18 mouse cellular contexts compared by ENCODE assay signal in the genomic region with DNA sequence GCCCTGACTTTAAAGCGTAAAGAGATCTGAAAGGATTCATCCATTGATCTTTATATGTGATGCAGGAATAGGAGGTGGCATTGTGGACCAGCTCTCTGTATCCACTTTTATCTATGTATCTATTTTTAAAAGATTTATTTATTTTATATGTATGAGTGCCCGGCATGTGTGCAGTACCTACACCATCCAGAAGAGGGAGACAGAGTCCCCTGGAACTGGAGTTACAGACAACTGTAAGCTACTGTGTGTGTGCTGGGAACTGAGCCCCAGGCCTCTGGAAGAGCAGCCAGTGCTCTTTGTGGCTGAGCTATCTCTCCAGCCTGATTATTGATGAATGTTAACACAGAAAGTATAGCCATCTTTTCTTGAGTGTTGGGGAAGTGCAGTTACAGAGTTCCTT.
DNase-seq lines count a peak whose midpoint lies in the region; ATAC-seq and TF ChIP-seq lines count a peak whose summit lies in the region.
"Had no signal": no experiment of that assay in that cellular context is flagged by ENCODE, and none has a peak within 500 bp of the region (broad histone marks: within the 10 kb centered on the region; RNA-seq: fewer than 3 reads in every experiment).

No protein-coding gene starts in this region.

- TF ChIP-seq RAD21 in MEL (IDR thresholded peaks at IDR 0.05; ENCODE audit: low read depth, low read length): peak; percentile 11

- no peak for DNase-seq in heart, adult 2 months
- no peak for DNase-seq in heart, adult 11 months
- no peak for DNase-seq in lung, postnatal 0 days (ENCODE audit: low spot score)
- no peak for DNase-seq in lung, postnatal 36 days
- DNase-seq in MEL (ENCODE audit: low read depth, low spot score): peak; percentile 12
- DNase-seq in stomach, postnatal 0 days (ENCODE audit: low spot score): no peak
- no peak for DNase-seq in heart, adult 18-20 months
- no peak for DNase-seq in forebrain, embryonic 11.5 days (ENCODE audit: low spot score)
- DNase-seq: adrenal gland, adult 8-10 months; B cell, adult 2 months; kidney, postnatal 14 days; right cerebral cortex, postnatal 14 days; thymus, postnatal 14 days had no signal

- WGBS in heart, adult 2 months: 91% methylated on average over 2 of the region's 2 CpGs
- 92% methylated on average over 2 of the region's 2 CpGs for WGBS in lung, postnatal 0 days
- 89% methylated on average over 2 of the region's 2 CpGs for WGBS in stomach, postnatal 0 days
- WGBS in forebrain, embryonic 11.5 days: 96% methylated on average over 2 of the region's 2 CpGs

- no peak overlapping the region for H3K9ac ChIP-seq in heart, adult 2 months (ENCODE audit: low read depth, low read length)
- no peak overlapping the region for H3K9ac ChIP-seq in lung, postnatal 0 days (replicated peaks; ENCODE audit: low read depth)
- no peak overlapping the region for H3K9ac ChIP-seq in MEL (ENCODE audit: control insufficient read depth, low read depth, low read length, poor library complexity, severe bottlenecking)
- H3K9ac ChIP-seq in stomach, postnatal 0 days (ENCODE audit: low read length): no peak overlapping the region
- H3K9ac ChIP-seq in forebrain, embryonic 11.5 days (ENCODE audit: low read length): no peak overlapping the region
- H3K9ac ChIP-seq: embryonic facial prominence, embryonic 13.5 days; limb, embryonic 12.5 days had no signal

- no peaks in the 10 kb centered on the region for H3K9me3 ChIP-seq in lung, postnatal 0 days (ENCODE audit: low read length)
- H3K9me3 ChIP-seq in MEL (replicated peaks; ENCODE audit: insufficient read depth, low read length): no peaks in the 10 kb centered on the region
- no peaks in the 10 kb centered on the region for H3K9me3 ChIP-seq in stomach, postnatal 0 days (ENCODE audit: control insufficient read depth, low read length)
- H3K9me3 ChIP-seq in forebrain, embryonic 11.5 days (ENCODE audit: control insufficient read depth, low read length): no peaks in the 10 kb centered on the region
- H3K9me3 ChIP-seq: embryonic facial prominence, embryonic 13.5 days; heart, embryonic 10.5 days had no signal

- H3K27me3 ChIP-seq in heart, adult 2 months (ENCODE audit: control insufficient read depth, insufficient read depth, low read length): no peaks in the 10 kb centered on the region
- H3K27me3 ChIP-seq in lung, postnatal 0 days (replicated peaks; ENCODE audit: insufficient read depth, low read length): no peaks in the 10 kb centered on the region
- H3K27me3 ChIP-seq in MEL (ENCODE audit: control insufficient read depth in 1 of 2, insufficient read depth in 2 of 2, low read length in 2 of 2): no peaks in the 10 kb centered on the region; a peak in 1 of 4 replicates
- H3K27me3 ChIP-seq in stomach, postnatal 0 days (ENCODE audit: control insufficient read depth, insufficient read depth, low read length): no peaks in the 10 kb centered on the region
- H3K27me3 ChIP-seq in forebrain, embryonic 11.5 days (ENCODE audit: control insufficient read depth, insufficient read depth, low read length): no peaks in the 10 kb centered on the region
- H3K27me3 ChIP-seq: embryonic facial prominence, embryonic 13.5 days; limb, embryonic 12.5 days had no signal

- no peaks in the 10 kb centered on the region for H3K4me1 ChIP-seq in heart, adult 2 months (ENCODE audit: control insufficient read depth, insufficient read depth, low read length)
- H3K4me1 ChIP-seq in lung, postnatal 0 days (ENCODE audit: insufficient read depth, low read depth, low read length): no peaks in the 10 kb centered on the region
- no peaks in the 10 kb centered on the region for H3K4me1 ChIP-seq in MEL (ENCODE audit: control insufficient read depth in 1 of 2, insufficient read depth in 2 of 2, low read length in 2 of 2)
- H3K4me1 ChIP-seq in stomach, postnatal 0 days (replicated peaks; ENCODE audit: control insufficient read depth, insufficient read depth): no peaks in the 10 kb centered on the region
- H3K4me1 ChIP-seq in forebrain, embryonic 11.5 days (replicated peaks; ENCODE audit: control insufficient read depth, insufficient read depth, low read length): no peaks in the 10 kb centered on the region
- H3K4me1 ChIP-seq: embryonic facial prominence, embryonic 13.5 days; heart, embryonic 10.5 days; limb, embryonic 12.5 days; midbrain, embryonic 10.5 days had no signal

- no peak overlapping the region for H3K4me3 ChIP-seq in heart, adult 2 months
- H3K4me3 ChIP-seq in lung, postnatal 0 days (ENCODE audit: low read depth, low read length): no peak overlapping the region
- no peak overlapping the region for H3K4me3 ChIP-seq in MEL (ENCODE audit: control insufficient read depth in 1 of 2, insufficient read depth in 1 of 2, low read depth in 2 of 2, low read length in 2 of 2)
- no peak overlapping the region for H3K4me3 ChIP-seq in stomach, postnatal 0 days (ENCODE audit: low read depth, low read length)
- no peak overlapping the region for H3K4me3 ChIP-seq in forebrain, embryonic 11.5 days (ENCODE audit: low read depth, low read length)
- H3K4me3 ChIP-seq: embryonic facial prominence, embryonic 13.5 days; forebrain, embryonic 10.5 days; heart, embryonic 10.5 days; limb, embryonic 12.5 days; midbrain, embryonic 10.5 days had no signal

- TF ChIP-seq POLR2A in heart, adult 2 months (IDR thresholded peaks at IDR 0.05; ENCODE audit: insufficient read depth, low read depth, low read length): no peak
- TF ChIP-seq POLR2A in MEL (IDR thresholded peaks at IDR 0.05; ENCODE audit: control insufficient read depth in 1 of 2, insufficient read depth in 1 of 2, low read depth in 1 of 2, low read length in 2 of 2, poor library complexity in 1 of 2): no peak

- no peaks in the 10 kb centered on the region for H3K36me3 ChIP-seq in heart, adult 2 months (ENCODE audit: control insufficient read depth, insufficient read depth, low read length)
- H3K36me3 ChIP-seq in lung, postnatal 0 days (ENCODE audit: insufficient read depth, low read length): no peaks in the 10 kb centered on the region
- no peaks in the 10 kb centered on the region for H3K36me3 ChIP-seq in MEL (ENCODE audit: control insufficient read depth in 1 of 2, insufficient read depth in 2 of 2, low read length in 2 of 2)
- no peaks in the 10 kb centered on the region for H3K36me3 ChIP-seq in stomach, postnatal 0 days (ENCODE audit: control insufficient read depth, insufficient read depth, low read length)
- H3K36me3 ChIP-seq in forebrain, embryonic 11.5 days (ENCODE audit: control insufficient read depth, insufficient read depth, low read length): no peaks in the 10 kb centered on the region
- H3K36me3 ChIP-seq: embryonic facial prominence, embryonic 13.5 days; forebrain, embryonic 10.5 days; heart, embryonic 10.5 days; limb, embryonic 12.5 days; midbrain, embryonic 10.5 days had no signal

- H3K79me2 ChIP-seq in heart, adult 2 months (replicated peaks; ENCODE audit: control insufficient read depth, insufficient read depth, low read length): no peaks in the 10 kb centered on the region
- H3K79me2 ChIP-seq in MEL (ENCODE audit: control insufficient read depth, insufficient read depth, low read length, poor library complexity): no peaks in the 10 kb centered on the region

- no peak for TF ChIP-seq EP300 in heart, adult 2 months (IDR thresholded peaks at IDR 0.05; ENCODE audit: insufficient read depth, low read depth, low read length)
- TF ChIP-seq EP300 in lung, postnatal 0 days (IDR thresholded peaks at IDR 0.05): no peak
- TF ChIP-seq EP300 in MEL (IDR thresholded peaks at IDR 0.05; ENCODE audit: low read depth in 1 of 2, low read length in 2 of 2): no peak
- no peak for TF ChIP-seq EP300 in stomach, postnatal 0 days (optimal IDR thresholded peaks at IDR 0.05)

- peak; percentile 52 for TF ChIP-seq CTCF in heart, adult 2 months (IDR thresholded peaks at IDR 0.05)
- peak; percentile 36; the same call in 1 of the 2 replicates for TF ChIP-seq CTCF in lung, postnatal 0 days (IDR thresholded peaks at IDR 0.05)
- TF ChIP-seq CTCF in MEL (IDR thresholded peaks at IDR 0.05 in 2 of 3, conservative IDR thresholded peaks at IDR 0.05 in 1 of 3; ENCODE audit: control insufficient read depth in 1 of 3, insufficient read depth in 1 of 3, low read depth in 2 of 3, low read length in 3 of 3, poor library complexity in 1 of 3, severe bottlenecking in 1 of 3): peak; percentile 29 to 42 (median 32)
- peak; percentile 47 for TF ChIP-seq CTCF in stomach, postnatal 0 days (IDR thresholded peaks at IDR 0.05; ENCODE audit: low read depth)

- H3K4me2 ChIP-seq in lung, postnatal 0 days (replicated peaks; ENCODE audit: low read depth, low read length): no peak overlapping the region
- no peak overlapping the region for H3K4me2 ChIP-seq in stomach, postnatal 0 days (replicated peaks; ENCODE audit: low read depth)
- H3K4me2 ChIP-seq in forebrain, embryonic 11.5 days (ENCODE audit: low read depth, low read length, severe bottlenecking): no peak overlapping the region
- H3K4me2 ChIP-seq: embryonic facial prominence, embryonic 13.5 days; limb, embryonic 12.5 days had no signal

- intact Hi-C loops in heart, adult 2 months (cut with DNase I): no loop called here

- H3K27ac ChIP-seq in heart, adult 2 months: no peak overlapping the region
- no peak overlapping the region for H3K27ac ChIP-seq in lung, postnatal 0 days (ENCODE audit: low read length)
- H3K27ac ChIP-seq in MEL (ENCODE audit: control insufficient read depth, low read depth, low read length): no peak overlapping the region
- H3K27ac ChIP-seq in stomach, postnatal 0 days (replicated peaks): no peak overlapping the region
- no peak overlapping the region for H3K27ac ChIP-seq in forebrain, embryonic 11.5 days (ENCODE audit: low read depth, low read length)
- H3K27ac ChIP-seq: embryonic facial prominence, embryonic 13.5 days; forebrain, embryonic 10.5 days; heart, embryonic 10.5 days; limb, embryonic 12.5 days; midbrain, embryonic 10.5 days had no signal

- ATAC-seq in lung, postnatal 0 days: no peak
- no peak for ATAC-seq in stomach, postnatal 0 days (ENCODE audit: low FRiP score, low TSS enrichment)
- ATAC-seq in forebrain, embryonic 11.5 days (replicated peaks; ENCODE audit: low FRiP score): no peak

TF ChIP-seq in MEL, 35 proteins besides CTCF, POLR2A, EP300 and RAD21:
- no peak for TF ChIP-seq NELFE (IDR thresholded peaks at IDR 0.05; ENCODE audit: low read depth, low read length)
- TF ChIP-seq SMC3 (IDR thresholded peaks at IDR 0.05; ENCODE audit: low read depth, low read length): 0 out of 2 replicates have a peak, but pooled peaks have one; percentile 23
